Mouse (Mus musculus): ENCODE data around the gene Cd247.
"Not testable (repeated sequence)": the region's sequence is repeated elsewhere in the genome, so short reads cannot be mapped to it uniquely, and the experiment has no call there.

Cd247 gene

DNA sequence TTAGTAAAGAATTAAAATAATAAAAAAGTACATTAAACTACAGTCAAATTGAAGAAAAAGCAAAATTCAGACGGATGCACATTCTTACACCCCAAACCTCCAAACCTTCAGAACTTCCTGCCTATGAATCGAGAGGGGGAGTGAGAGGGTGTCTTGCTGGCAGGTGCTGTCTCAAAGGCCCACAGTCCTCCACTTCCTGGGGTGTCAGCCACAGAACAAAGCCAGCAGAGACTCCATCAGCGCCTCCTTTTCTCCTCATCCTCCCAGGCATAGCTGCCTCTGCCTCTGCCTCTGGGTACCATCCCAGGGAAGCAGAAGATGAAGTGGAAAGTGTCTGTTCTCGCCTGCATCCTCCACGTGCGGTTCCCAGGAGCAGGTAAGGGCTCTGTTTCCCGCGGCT is at the start of gene Cd247:
Cd247 (plus strand) TSS at position 171 of the 400 bp plus-strand sequence.
- DNase-seq (ENCODE audit: low spot score) = no peak

DNA sequence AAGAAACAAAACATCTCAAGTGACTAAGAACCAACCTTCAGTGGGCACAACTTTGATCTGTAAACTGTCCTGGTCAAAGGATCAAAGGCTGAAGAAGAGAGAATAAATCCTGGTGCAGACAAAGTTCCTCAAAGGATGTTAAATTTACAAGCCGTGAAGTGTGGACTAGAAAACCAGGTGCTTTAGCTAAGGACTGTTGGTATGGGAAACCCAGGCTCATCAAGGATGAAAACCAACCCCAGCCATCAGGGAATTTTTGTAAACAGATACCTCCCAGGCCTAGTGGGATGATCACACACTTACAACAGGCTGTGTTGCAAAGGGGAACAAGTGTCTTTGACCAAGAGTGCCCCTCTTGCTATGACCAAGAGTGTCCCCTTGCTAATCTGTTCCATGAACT is 49.5 kb upstream of the Cd247 start:
- no peak for DNase-seq (ENCODE audit: low spot score)

DNA sequence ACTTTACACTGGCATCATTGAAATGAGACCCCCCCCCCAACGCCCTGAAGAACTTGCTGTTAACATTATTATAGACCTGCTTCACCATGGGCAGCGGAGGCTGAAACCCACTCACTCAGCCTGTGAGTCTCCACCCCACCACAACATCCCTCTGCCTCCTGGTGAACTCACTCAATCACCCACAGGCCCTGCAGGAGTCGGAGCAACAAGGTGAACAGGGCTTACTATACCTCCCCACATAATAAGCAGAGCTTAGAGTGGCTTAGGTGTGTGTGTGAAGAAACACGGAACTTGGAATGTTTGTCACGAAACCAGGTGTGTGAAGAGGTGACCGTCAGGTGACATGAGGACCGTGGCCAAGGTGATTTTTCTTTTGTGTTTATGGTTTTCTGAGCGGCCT is 46.5 kb upstream of the Cd247 start:
- no peak for DNase-seq (ENCODE audit: low spot score)

DNA sequence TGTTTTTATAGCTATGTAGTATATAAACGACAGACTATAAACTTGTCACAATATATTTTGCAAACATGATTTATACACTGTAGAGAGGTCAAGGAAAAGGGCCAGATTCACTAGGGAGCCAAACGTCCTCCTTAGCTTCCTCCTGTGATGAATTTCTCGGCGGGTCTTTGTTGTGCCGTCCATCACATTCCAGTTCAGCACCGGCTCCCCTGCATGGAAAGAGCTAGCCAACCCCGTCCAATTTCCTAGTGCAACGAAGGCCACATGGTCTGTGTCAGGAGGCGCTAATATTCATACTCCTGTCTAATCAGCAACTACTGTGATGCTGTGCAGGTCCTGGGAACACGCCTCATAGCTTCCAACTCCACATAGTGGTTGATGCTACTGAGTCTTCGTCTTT is 40.4 kb upstream of the Cd247 start:
- no peak for DNase-seq (ENCODE audit: low spot score)

DNA sequence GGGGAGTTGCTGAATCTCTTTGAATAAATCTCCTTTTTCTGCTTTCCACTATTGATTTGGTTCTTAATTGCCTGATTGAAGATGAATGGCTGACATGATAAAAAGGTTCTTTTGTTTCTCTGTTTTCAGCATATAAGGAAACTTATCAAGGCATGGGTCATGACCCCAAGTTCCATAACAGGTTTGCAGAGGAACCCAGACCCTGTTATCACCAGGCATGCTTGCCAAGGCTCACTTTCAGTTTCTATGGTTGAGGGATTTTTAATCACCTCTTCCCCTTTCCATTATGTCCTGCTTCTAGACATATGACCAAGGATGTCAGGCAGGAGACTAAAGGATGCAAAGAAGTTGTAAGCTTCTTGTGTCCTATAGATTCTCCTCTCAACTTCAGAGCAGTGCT is 37.3 kb upstream of the Cd247 start:
- DNase-seq (ENCODE audit: low spot score) = no peak

DNA sequence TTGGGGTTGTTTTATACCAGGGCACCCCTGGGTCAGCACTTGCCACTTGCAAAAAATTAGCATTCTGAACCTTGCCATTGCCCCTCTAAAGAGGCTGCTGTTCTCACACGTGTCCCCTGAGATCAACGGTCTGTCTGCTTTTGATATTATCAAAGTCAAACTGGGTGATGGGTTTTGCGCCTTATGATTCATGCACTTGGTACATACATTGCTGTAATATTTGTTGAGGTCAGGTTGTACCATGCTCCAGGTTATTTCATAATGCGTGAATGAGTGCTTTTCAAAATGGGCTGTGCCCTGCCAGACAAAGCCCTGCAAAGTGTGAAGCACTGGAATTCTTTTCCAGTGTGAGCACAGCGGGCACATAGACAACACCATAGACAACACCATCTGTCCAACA is 36.6 kb upstream of the Cd247 start:
- DNase-seq (ENCODE audit: low spot score) = no peak

DNA sequence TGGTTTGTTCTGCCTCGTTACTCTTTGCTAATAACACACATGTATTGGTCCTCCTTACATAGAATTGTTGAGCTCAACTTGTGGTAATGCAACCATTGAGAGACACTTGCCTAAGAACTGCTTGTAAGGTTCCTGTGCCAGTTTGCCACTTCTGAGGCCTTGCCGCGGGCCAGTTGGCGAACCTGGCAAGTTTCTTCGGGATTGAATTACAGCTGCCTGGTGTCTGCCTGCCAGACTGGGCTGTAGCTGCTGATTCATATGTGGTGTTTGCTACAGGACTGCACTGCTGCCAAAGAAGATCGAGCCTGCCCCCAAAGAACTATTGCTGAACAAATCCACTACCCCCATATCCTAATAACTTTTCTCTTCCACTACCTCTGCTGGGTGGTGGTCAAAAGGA is 34.3 kb upstream of the Cd247 start:
- DNase-seq (ENCODE audit: low spot score) = no peak

DNA sequence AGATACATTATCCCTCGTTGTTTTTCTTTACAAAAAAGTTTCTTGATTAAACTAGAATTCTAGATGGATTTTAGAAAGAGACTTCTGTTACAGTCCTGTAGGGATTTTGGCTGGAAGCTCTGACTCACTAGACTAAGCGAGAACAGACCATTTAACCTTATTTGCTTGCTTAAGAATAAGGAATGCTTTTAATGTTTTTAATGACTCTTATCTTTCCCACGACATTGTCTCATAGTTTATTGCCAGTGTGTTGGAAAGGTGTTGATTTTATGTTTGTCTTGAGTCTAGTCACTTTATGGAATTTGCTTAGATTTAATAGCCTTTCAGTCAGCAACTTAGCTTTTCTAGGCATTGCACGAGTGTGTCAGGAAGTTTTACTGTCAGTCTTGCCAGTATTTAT is 33.3 kb upstream of the Cd247 start:
- no peak for DNase-seq (ENCODE audit: low spot score)

DNA sequence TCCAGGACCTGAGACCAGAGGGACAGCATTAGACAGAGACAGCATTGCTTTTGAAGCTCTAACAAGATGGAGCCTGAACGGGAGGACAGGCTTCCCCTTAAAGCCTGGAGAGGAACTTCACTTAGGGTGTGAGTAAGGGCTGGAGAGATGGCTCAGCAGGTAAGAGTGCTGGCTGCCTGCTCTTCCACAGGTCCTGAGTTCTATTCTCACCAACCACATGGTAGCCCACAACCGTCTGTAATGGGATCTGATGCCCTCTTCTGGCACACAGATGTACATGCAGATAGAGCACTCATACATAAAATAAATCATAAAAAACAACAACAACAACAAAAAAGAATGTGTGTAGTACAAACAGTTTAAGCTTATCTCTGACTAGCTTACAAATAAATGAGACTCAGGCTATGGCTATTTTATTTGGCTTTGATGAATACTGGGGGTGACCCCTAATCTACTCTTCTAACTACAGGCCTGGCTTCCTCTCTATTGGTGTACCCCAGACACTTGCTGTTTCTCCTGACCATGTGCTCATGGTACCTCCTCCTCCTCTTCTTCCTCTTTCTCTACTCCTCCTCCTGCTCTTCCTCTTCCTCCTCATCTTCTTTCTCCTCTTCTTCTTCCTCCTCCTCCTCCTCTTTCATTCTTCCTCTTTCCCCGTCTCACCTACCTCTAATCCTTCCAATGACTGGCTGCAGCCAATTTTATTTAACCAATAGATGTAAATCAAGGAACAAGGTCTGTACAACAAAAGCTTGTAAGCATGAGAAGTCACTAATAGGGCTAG is 26.8 kb upstream of the Cd247 start:
- no peak for DNase-seq (ENCODE audit: low spot score)

DNA sequence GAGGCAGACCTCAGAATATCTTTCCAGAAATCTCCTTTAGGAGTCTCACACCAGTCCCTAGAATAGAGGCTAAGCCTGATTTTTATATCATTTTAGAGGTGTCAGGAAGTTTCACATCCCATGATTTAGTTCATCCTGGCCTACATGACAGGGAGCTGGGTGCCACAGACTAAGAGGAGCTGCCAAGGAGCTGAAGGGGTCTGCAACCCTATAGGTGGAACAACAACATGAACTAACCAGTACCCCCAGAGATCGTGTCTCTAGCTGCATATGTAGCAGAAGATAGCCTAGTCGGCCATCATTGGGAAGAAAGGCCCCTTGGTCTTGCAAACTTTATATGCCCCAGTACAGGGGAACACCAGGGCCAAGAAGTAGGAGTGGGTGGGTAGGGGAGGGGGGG is 26.0 kb upstream of the Cd247 start:
- DNase-seq (ENCODE audit: low spot score) = not testable (repeated sequence)

DNA sequence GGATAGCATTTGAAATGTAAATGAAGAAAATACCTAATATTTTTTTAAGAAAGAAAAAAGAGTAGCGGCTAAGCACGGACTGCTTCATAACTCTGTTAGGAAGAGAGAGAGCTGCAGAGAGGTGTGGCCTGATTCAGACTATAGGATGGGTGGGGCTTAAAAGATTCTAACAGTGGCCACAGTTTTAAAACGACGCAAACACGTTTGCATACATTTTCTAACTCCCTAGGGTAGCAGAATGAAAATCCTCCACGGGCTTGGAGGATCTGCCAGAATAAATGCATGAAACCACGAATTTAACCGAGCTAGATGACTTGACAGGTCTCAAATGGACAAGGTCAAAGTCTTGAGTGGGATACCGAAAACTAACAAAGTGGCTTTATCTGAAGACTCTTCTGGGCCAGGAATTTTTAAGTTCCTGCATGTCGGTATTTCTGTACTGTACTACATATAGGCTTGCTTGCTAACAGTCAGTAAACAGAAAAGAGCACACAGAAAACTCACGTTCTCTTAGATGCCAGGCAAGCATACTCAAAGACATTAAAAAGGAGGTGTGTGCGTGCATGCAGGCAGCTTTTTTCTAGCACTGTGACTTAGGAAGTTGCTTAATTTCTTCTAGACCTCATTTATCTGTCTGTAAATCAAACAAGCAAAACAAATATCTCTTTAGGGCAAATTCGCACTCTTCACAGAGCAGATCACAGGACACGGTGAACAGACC is 25.4 kb upstream of the Cd247 start:
- peak; percentile 20 for DNase-seq (ENCODE audit: low spot score)

DNA sequence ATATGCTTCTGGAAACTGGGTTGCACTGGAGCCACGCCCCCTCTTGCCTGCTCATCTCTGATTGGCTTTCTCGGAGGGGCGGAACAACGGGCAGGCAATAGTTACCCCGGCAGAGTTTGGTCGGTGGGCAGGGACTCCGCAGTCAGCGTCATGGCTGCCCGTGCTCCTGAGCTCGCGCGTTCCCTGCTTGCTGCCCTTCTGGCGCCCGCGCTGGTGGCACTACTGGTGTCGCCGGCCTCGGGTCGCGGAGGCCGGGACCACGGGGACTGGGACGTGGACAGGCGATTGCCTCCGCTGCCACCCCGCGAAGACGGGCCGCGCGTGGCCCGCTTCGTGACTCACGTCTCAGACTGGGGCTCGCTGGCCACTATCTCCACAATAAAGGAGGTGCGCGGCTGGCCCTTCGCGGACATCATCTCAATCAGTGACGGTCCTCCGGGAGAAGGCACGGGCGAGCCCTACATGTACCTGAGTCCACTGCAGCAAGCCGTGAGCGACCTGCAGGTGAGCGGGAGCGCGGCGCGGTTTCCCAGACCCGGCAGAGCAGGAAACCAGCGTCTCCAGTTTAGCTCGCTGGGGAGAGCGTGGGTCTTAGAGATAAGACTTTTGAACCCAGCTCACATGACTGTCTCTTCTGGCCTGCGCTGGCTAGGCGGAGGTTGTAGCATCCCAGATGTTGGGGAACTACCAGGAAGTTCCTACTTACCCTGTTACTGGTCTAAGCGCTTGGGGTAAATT is 24.7 kb upstream of the Cd247 start, which contains the start of gene Creg1:
Creg1 (plus strand) TSS at position 112 of the 738 bp plus-strand sequence.
- peak; percentile 94 for DNase-seq (ENCODE audit: low spot score)

DNA sequence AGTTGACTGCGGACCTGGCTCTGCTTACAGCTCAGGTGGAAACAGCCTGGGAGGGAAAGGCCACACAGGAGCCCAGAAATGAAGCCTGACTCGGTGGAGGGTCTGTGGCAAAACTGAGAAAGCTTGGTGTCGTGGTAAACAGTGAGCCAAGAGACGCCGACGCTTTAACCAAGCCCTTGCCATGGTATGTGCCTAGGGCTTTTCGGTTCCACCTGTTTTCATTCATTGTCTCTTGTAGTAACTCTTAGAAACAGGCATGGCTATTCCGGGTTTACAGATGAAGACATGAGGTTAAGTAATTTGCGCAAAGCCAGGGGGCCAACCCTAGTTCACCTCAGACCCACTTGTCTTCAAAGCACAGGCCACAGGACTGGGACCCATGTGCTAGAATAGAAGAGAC is 23.9 kb upstream of the Cd247 start:
- DNase-seq (ENCODE audit: low spot score) = no peak

DNA sequence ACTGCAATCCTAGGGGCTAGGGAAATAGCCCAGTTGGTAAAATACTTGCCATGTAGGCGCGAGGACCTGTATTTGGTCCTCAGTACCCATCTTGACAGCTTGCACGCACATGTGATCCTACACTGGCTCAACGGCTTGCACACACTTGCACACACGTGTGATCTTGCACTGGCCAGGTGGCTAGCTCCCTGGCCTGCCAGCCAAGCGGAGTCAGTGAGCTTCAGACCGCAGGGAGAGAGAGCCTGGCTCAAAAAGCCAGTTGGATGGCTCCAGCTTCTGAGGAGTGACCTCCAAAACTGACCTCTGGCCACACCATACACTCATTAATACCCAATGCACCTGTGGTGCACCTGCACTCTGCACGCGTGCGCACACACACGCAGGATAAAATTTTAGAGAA is 23.4 kb upstream of the Cd247 start:
- no peak for DNase-seq (ENCODE audit: low spot score)

DNA sequence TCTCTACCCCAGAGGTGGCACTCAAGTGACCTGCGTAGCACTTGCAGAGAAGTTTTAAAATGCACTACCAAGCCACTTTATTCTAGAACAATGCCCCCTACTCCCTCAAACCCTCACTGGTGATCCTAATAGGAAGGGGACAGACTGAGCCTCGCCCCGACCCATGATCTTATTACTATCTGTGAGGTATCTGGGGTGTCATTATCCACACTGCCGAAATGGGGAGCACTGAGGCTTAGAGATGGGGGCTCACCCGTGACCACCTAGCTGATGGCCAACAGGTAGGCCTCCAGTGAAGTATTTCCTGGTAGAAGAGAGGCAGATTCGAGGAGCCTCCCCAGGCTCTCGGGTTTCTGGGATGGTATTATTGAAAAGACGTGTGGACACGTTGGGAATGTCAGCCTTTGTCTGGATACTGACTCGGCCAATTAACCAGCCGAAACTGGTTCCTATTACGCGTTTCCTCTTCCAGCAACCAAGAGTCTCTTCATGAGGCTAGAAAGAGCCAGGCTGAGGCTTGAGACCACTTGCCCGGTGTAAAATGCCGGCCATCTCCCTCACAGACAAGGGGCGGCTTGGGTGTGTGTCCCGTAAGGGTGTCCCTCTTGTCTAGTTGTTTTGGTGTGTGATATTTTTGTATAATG is 22.7 kb upstream of the Cd247 start:
- DNase-seq (ENCODE audit: low spot score) = no peak

DNA sequence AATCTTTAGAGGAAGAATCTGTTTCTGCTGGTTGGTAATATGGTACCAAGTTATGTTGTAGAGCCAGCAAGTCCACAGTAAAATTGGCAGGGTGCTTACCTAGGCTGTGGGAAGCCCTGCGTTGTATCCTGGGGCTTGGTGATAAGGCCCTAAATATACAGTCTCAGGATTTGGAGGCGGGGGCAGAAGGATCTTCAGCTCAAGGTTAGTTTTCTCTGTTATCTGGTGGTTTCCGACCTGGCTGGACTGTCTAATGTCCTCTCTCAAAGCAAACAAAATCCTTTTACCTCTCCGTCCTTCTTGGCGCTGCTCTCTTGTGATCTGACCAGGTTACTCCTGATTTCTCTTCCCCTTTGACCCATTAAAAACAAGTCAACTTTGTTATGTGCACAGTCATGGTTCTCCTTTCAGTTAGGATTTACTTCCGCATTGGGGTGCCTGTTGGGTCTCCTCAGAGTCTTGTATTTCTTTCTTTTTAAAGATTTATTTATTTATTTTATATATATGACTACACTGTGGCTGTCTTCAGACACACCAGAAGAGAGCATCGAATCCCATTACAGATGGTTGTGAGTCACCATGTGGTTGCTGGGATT is 22.1 kb upstream of the Cd247 start:
- DNase-seq (ENCODE audit: low spot score) = peak; percentile 70

DNA sequence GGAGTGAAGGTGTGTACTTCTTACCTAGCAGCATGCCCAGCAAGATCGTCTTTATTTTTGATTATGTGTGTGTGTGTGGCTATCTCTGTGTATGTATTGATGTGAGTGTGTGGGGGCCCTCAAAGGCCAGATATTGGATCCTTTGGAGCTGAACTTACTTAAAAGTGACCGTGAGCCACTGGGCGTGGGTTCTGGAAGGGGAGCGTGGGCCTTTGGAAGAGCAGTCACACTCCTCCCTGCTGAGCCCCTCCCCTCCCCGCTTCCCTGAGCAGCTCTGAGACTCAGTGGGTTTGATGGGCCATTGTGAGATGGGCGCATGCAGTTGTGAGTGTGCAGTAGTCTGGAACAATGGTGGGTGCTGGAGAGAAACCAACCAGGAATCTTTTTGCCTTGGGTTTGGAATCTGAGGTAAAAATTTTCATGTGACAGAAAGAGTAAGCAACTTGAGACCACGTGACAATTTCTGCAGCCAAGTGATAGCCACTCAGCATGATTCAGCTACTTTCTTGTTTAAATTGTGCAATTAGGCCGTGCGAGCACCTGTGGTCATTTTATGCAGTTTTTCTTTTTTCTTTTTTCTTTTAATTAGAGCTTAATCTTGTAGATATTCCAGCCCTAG is 19.5 kb upstream of the Cd247 start:
- DNase-seq (ENCODE audit: low spot score) = peak; percentile 44

DNA sequence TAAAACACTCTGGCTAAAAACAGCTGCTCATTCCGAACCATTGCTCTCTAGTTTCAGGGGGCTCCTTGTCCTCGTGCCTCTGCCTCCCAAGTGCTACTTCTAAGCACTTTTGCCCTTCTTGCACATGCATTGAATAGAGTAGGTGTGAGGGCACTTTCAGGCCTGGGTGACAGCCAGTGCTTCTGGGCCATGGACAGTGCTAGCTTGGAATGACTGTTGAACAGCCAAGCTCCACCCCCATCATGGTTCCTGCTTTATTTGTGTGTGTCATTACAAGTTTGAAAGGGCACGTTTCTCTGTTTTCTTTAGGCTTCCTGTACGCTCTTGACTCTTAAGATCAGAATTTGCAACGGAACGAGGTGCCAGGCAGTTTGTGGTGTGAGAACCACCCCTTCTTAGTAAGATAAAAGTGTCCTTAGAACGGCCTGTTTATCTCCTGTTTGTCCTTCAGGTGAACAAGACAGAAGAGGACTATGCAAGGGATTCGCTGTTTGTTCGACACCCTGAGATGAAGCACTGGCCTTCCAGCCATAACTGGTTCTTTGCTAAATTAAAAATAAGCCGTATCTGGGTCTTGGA is 18.2 kb upstream of the Cd247 start:
- no peak for DNase-seq (ENCODE audit: low spot score)

DNA sequence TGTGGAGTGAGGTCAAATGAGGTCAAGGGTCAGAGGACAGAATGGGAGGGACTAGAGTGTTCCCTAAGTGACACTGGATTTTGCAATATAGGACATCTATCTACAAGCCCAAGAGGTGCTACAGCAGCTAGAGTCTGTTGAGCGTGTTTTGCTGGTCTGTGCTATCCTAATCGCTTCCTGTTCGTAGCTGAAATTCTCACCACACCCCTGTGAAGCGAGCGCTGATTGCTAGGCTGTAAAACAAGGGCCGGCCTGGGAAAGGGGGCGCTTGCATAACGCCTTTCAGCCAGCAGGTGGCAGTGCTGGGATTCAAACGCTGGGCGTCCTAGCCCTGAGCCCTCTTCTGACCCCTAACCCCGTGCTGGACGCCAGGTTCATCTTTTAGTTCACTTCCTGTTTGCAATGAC is 17.0 kb upstream of the Cd247 start:
- DNase-seq (ENCODE audit: low spot score) = peak; percentile 90

DNA sequence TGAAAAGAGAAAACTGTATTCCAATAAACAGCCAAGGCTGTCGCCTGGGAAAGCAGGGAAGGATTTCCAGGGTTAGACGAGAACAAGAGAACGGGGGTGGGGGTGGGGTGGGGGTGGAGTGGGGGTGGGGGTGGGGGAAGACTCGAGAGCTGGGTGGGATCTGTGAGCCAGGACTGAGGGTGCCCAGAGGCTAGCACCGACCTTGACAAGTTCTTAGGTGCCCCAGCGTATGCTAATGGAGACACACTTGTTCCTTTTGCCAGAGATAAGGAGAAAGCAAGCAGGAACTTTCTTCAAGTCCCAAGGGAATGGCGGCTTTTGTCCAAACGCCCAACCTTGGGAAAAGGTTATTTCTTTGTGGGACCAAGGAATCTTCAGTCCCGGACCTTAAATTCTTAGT is 16.5 kb upstream of the Cd247 start:
- DNase-seq (ENCODE audit: low spot score) = no peak

Data from yolk sac, embryonic 10.5 days (tissue).